Mouse (Mus musculus) C2C12 (cell line): Measurements from ENCODE around the gene Krt27.

Source experiments
- CTCF ChIP-seq: IDR thresholded peaks from one replicate; pipeline ENCODE4 v1.5.1; 2011; ENCODE audit not compliant: control insufficient read depth, insufficient read depth, insufficient read length
- MAX ChIP-seq: IDR thresholded peaks from one replicate; pipeline ENCODE4 v1.6.1; 2011; ENCODE audit warnings: mild to moderate bottlenecking, control low read depth
- MYOD1 ChIP-seq: IDR thresholded peaks from one replicate; pipeline ENCODE4 v1.6.1; 2011; ENCODE audit warnings: low read depth; ENCODE audit not compliant: control insufficient read depth, insufficient read length
- USF1 ChIP-seq: IDR thresholded peaks from one replicate; pipeline ENCODE4 v1.6.1; 2011; ENCODE audit warnings: low read depth, mild to moderate bottlenecking, control low read depth, moderate library complexity

DNA sequence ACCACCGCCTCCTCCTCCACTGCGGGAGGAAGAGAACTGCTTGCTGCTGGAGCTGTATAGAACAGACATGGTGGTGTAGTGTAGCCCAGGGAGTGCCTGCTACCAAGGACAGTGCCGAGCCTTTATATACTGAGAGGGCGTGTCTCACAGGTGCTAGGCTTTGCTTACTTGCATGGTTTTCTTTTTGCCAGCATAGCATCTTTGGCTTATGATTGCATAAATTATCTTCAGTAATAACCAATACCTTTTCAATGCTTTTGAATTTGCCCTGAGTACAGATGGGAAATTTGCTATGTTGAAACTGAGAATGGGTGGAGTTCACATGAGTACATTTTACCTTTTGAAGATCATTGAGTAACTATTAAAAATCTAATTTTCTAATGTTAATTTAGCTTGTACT lies 38.4 kb upstream of the Krt27 start, which contains the start of gene Krt10:
- TF ChIP-seq CTCF (no peak), USF1 (no peak), MAX (no peak), MYOD1 (no peak)
